Mouse (Mus musculus): ENCODE measurements around the gene Dram2. TPM values are rescaled to one million over a fixed set of nuclear protein-coding genes. Genes with fewer than 3 reads are reported as not detected.
"Not testable (repeated sequence)": the region's sequence is repeated elsewhere in the genome, so short reads cannot be mapped to it uniquely, and the experiment has no call there.

Gene Dram2
- 10 to 100 TPM; 29.9 to 36.2 (median 35.7) TPM for total RNA-seq (2022)

GRCm38 (mm10) chr3:106547171-106547923, at the start of gene Dram2, which contains the start of gene Cept1:
TSS of gene Dram2 (plus strand) at chr3:106547798.
TSS of gene Cept1 (minus strand) at chr3:106547802.
- DNase-seq (ENCODE audit: low spot score in 2 of 2) = peak; percentile 76 to 94

DNA sequence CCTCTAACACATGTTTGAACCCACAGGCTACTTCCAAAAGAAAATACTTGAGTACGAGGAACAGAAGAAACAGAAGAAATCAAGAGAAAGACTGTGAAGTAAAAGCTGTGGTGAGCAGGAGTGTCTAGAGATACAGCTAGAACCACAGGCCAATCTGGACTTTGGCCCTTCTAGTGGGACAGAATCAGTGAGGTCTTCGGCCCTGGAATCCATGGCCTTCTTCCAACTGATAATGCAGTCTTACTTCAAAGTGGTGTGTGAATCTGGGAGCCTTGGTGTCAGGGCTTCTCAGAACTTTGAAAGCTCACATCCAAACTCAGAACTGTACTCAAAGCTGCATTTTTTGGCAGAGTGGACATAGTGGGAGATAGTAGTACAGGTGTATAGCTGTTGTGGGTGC, 47.1 kb upstream of the Dram2 start:
- no peak for DNase-seq (ENCODE audit: low spot score in 2 of 2)

DNA sequence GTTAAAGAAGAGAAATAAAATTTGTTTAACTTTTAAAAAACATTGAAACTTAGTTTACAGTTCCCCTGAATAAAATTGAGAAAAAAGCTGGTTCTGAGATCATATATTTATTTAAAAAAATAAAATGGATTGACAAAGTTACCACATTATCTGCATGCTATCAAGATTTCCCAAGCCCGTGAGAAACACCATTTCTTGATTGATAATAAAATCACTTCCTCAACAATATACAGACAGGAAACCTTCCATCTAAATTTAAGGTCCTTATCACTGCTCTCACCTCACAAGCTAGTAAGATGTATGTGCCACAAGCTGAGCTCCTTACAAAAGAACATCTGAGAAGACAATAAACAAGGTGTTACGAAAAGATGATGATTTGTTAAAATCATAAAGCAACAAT, 44.7 kb upstream of the Dram2 start:
- DNase-seq (ENCODE audit: low spot score in 2 of 2) = no peak

DNA sequence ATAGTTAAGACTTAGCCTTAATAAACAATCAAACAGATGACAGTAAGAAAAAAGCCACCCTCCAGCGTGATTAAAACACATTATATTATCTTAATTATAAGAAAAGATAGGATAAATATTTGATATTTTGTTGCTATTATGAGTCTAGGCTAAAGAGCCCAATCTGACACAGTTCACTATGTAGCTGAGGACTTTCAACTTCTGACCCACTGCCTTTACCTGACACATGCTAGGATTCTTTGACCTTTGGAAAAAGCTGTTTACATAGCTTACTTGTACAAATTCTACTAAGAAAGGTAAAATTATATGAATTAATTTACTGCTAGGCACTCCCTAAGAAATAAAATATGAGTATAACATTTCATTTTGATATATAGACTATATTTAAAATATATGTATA, 36.9 kb upstream of the Dram2 start:
- no peak for DNase-seq (ENCODE audit: low spot score in 2 of 2)

DNA sequence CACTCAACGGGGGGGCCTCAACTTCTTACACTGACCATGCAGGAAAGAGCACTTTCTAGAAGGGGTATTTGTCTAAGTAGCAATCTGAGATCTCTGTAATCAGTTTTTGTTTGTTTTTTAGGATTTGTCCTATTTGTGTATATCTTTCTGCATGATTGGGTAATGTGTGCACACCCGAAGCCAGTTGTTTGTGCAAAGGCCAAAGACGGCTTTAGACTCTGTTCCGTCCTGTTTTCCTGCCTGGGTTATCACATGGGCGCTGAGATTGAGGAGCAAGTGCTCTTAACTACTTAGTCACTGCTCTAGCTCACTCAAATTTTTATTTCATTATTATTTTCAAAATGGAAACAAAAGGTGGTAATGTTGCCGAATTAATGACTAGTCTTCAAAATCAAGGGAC, 32.6 kb upstream of the Dram2 start:
- no peak for DNase-seq (ENCODE audit: low spot score in 2 of 2)

DNA sequence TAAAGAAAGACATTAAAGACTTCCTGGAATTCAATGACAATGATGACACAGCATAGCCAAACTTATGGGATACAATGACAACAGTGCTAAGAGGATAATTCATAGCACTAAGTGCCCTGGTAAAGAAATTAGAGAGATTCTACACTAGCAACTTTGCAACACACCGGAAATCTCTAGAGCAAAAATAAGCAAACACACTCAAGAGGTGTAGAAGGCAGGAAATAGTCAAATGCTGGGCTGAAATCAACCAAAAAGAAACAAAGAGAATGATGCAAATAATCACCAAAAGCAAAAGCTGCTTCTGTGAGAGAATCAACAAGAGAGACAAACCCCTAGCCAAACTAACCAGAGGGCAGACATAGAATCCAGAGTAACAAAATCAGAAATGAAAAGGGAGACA, 24.9 kb upstream of the Dram2 start:
- DNase-seq (ENCODE audit: low spot score in 2 of 2) = no peak

- no peak for DNase-seq (ENCODE audit: low spot score in 2 of 2)
Measured at GRCm38 (mm10) chr3:106526411-106526810, 21.2 kb upstream of the Dram2 start.

GRCm38 (mm10) chr3:106528032-106528431, 19.6 kb upstream of the Dram2 start:
- DNase-seq (ENCODE audit: low spot score in 2 of 2) = no peak

DNA sequence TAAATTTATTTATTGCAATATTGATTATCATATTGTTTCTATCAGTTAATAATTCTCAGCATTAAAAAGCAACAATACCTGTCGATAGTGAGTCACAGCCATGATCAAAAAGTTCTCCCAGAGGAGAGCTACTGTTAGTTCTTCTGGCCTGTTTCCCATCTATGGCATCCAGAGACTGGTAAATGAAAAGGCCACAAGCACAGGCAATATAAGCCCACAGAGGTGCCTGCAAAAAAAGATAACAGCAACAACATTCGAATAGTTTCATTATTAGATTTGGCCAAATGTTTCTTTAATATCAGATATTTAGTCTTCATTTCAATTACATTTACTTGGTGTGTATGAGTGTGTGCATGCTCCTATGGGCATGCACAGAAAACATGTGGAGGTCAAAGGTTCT, 14.3 kb upstream of the Dram2 start:
- no peak for DNase-seq (ENCODE audit: low spot score in 2 of 2)

DNA sequence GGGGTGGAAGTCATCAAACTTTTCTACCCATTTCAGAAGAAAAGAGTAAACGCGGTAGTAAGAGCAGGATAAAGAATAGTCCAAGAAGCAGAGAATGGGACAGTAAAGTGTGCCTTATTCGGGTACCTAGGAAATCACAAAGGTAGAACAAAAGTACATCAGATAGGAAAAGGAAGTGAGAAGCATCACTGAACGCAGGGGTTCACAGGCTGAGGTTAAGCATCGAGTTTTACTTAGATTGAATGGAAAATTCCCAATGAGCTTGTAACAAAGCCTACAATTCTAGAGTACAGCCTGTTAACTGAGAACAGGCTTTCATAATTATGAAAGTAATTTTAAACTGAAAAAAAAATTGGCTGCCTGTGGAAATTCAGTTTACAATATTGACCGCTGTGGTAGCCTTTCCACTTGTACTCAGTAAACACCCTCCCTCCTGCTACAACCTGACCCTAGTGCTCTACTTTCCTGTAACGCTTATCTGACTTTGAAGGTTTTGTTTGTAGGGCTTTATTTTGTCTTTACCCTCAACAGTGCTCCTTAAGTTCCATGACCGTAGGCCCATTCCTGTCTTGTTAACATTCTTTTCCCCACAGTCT, 2.8 kb upstream of the Dram2 start:
- no peak for DNase-seq (ENCODE audit: low spot score in 2 of 2)

DNA sequence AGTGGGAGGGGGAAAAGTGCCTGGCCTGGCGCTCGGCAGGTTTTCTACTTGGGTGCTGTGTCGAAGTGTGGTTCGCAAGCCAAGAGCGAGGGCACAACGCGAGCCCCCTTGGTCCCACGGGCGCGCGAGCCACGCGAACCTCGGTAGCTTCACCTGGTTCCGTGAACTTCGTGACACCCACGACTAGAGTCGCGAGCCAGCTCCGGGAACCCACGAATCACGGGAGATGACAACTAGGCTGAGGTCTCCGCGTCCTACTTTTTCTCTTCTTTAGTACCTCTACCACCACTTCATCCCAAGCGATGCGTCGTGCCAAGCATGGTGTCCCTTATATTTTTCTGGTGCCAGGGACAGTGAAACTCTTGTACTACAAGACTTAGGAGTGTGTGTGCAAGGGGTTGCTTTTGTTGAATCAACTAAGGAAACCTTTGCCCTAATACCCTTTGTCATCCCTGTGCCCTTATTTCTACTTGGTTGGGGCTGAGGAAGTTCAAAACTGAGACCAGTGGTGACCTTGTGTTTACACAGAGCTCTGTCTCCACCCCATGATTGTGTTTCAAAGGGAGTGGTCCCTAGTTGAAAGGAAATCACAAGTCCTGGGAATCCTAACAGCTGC, 434 bp downstream of the Dram2 start:
- no peak for DNase-seq (ENCODE audit: low spot score in 2 of 2)

GRCm38 (mm10) chr3:106548971-106549370, 1.4 kb downstream of the Dram2 start:
- no peak for DNase-seq (ENCODE audit: low spot score in 2 of 2)

- DNase-seq (ENCODE audit: low spot score in 2 of 2) = no peak
Measured at GRCm38 (mm10) chr3:106553411-106553810, 5.8 kb downstream of the Dram2 start.

GRCm38 (mm10) chr3:106555743-106556250, 8.2 kb downstream of the Dram2 start:
- DNase-seq (ENCODE audit: low spot score in 2 of 2) = no peak

DNA sequence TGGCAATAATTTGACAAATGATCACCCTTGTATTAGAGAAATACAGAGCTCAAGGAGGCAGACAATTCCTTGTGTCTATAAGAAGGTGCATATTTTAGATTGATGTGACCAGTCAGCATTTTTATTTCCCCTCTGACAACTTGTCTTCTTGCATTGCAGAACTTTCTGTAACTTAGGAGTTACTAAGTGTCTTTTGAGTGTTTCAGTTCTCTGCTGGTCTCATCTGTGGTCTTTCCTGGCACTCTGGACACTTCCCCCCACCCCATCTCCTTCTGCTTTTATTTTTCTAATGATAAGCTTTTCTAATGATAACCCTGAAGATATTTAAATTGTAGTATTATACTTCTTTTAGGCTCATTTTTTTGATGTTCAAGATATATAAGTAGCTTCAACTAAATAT, 10.7 kb downstream of the Dram2 start:
- no peak for DNase-seq (ENCODE audit: low spot score in 2 of 2)

GRCm38 (mm10) chr3:106565876-106566275, 18.3 kb downstream of the Dram2 start:
- no peak for DNase-seq (ENCODE audit: low spot score in 2 of 2)

GRCm38 (mm10) chr3:106573191-106573590, 25.6 kb downstream of the Dram2 start:
- DNase-seq (ENCODE audit: low spot score in 2 of 2) = no peak

GRCm38 (mm10) chr3:106579296-106579695, 31.7 kb downstream of the Dram2 start:
- no peak for DNase-seq (ENCODE audit: low spot score in 2 of 2)

- not testable (repeated sequence) for DNase-seq (ENCODE audit: low spot score in 2 of 2)
Measured at GRCm38 (mm10) chr3:106593631-106594030, 46.0 kb downstream of the Dram2 start.

DNA sequence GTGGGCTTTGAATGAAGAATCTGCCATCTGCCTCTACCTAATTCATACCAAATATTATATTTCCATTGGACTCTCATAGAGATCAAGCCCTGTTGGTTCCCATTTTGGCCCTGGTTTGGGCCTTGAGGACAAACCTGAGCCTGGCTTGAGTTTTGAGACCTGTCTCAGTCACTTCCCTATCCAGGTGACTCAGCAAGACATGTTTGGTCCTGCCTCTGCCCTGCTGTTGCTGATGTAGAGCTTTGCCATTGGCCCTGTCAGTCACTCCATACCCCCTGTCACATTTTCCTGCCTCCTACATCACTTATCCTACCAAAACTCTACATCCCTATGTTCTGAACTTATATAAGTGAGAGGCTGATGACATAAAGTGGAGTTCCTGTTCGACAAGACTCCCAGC, 70.5 kb downstream of the Dram2 start:
- no peak for DNase-seq (ENCODE audit: low spot score in 2 of 2)

Measured in left cerebral cortex, adult 8-10 months (tissue).